Mouse (Mus musculus): Measurements from ENCODE around the gene Sfi1.

The Sfi1 gene

DNA sequence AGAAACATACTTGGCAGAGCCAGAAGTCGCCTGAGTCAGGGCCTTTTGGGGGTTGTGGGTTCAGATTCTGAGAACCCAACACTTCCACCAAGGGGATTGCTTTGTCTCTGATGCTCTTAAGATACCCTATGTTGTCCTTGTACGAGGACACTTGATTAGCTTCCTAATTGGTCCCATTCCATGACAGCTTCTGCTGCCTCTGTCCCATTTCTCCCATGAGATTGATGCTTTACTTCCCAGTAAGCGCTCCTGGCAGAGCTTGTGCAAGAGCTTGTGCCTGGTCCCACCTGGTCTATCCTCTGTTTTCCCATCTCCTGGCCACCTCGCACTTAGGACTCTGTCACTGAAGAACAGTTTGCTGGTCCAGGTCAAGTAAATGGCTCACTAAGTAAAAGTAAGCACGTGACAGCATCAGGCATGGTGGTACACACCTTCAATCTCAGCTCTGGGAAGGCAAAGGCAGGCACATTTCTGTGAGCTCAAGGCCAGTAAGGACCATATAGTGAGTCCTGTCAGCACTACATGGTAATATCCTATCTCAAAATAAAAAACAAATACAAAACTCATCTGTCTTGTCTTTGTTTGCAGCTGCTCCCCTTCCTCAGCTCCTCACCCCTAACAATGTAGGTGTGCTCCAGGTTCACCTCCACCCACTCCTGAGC lies 30.9 kb downstream of the Sfi1 start:
- ChIA-PET POLR2A (interaction anchor here (0.5 to 24.5 kb wide), 26 partner anchors 9 to 104 kb away, joined by 3 to 5029 read pairs (median 6); partner anchors contain the start of genes Sfi1 (in 3 of the 4), Eif4enif1 (in 2 of the 4) and Drg1 (in 1 of the 4)), CTCF (interaction anchor here (0.6 to 24.4 kb wide), 35 partner anchors 9 to 36 kb away, joined by 3 to 718 read pairs (median 8); partner anchors contain the start of gene Sfi1 (in 4 of the 4))

GRCm38 (mm10) chr11:3161370-3161769 lies 31.9 kb downstream of the Sfi1 start:
- CTCF ChIA-PET = interaction anchor here (0.7 to 24.4 kb wide), 20 partner anchors 9 to 32 kb away, joined by 3 to 718 read pairs (median 14); partner anchors contain the start of gene Sfi1 (in 3 of the 4)
- POLR2A ChIA-PET = interaction anchor here (0.7 to 24.5 kb wide), 18 partner anchors 8 to 31 kb away, joined by 3 to 5029 read pairs (median 20); partner anchors contain the start of genes Sfi1 (in 2 of the 4) and Eif4enif1 (in 1 of the 4)

DNA sequence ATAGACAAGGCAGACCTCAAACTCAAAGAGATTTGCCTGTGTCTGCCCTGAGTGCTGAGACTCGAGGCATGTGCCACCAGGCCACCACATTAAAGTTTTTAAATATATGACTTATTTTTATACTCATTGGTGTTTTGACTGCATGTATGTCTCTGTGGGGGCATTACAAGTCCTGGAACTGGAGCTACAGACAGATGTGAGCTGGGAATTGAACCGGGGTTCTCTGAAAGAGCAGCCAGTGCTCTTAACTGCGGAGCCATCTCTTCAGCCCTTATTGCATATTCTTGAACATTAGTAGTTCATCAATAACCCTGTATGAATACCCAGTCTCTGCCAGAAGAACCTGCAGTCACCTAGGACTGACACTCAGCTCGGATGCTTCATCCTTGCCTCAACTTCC lies 34.5 kb downstream of the Sfi1 start:
- CTCF ChIA-PET = interaction anchor here (0.6 to 24.4 kb wide), 30 partner anchors 7 to 37 kb away, joined by 3 to 718 read pairs (median 9); partner anchors contain the start of gene Sfi1 (in 4 of the 4)
- POLR2A ChIA-PET = interaction anchor here (0.8 to 24.5 kb wide), 23 partner anchors 8 to 35 kb away, joined by 3 to 5029 read pairs (median 13); partner anchors contain the start of genes Sfi1 (in 4 of the 4) and Eif4enif1 (in 1 of the 4)

GRCm38 (mm10) chr11:3157996-3158395 lies 35.3 kb downstream of the Sfi1 start:
- ChIA-PET POLR2A (interaction anchor here (0.8 to 24.5 kb wide), 26 partner anchors 9 to 35 kb away, joined by 3 to 5029 read pairs (median 10); partner anchors contain the start of genes Sfi1 (in 4 of the 4) and Eif4enif1 (in 1 of the 4)), CTCF (interaction anchor here (0.6 to 24.4 kb wide), 34 partner anchors 8 to 39 kb away, joined by 3 to 718 read pairs (median 10); partner anchors contain the start of gene Sfi1 (in 4 of the 4))

DNA sequence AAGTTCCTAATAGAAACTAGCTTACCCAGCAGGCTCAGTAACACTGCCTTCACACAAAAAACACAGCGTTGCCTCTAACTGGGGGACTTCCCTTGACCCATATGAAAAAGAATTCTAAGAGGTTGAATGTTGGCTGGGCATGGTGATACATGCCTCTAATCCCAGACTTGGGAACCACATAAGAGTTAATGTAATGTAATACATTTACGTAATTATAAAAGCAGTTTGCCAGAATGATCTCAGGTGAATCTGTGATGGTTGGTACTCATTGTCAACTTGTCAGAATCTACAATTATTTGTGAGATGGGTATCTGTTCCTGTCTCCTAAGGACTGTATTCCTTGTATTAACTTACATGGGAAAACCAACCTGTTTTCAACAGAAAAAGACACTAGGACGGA lies 36.3 kb downstream of the Sfi1 start:
- CTCF ChIA-PET = interaction anchor here (0.7 to 24.4 kb wide), 33 partner anchors 8 to 37 kb away, joined by 3 to 718 read pairs (median 10); partner anchors contain the start of gene Sfi1 (in 4 of the 4)
- POLR2A ChIA-PET = interaction anchor here (0.7 to 24.5 kb wide), 26 partner anchors 10 to 42 kb away, joined by 3 to 5029 read pairs (median 8); partner anchors contain the start of genes Sfi1 (in 4 of the 4) and Eif4enif1 (in 1 of the 4)

DNA sequence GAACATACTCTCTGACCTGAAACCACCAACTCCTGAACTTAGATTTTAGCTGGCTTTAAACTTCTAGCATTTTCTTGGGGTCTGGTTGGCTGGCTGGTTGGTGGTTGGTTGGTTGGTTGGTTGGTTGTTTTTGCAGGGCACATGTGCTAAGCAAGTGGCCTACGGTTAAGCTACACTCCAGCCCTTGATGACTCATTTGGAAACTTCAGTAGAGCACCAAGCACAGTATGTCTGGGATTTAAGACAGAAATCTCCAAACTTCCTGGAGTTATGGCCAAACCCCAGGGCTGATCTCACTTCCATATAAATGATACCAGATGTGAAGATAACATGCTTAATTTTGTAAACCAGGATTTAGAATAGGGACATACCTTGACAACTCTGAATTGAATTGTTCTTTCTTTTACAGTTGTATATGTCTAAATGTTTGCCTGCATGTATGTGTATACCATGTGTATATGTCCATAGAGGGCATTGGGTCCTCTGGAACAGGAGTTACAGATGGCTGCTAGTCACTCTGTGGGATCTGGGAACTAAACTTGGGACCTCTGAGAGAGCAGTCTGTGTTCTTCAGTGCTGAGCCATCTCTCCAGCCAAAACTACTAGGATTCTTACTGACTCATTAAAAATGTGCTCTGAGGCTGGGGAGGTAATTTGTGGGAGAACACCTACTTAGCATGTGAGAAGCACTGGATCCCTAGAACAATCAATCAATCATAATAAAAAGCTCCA lies 39.4 kb downstream of the Sfi1 start:
- CTCF ChIA-PET = interaction anchor here (0.5 to 24.7 kb wide), 22 partner anchors 8 to 48 kb away, joined by 3 to 718 read pairs (median 7); partner anchors contain the start of gene Sfi1 (in 1 of the 4)
- POLR2A ChIA-PET = interaction anchor here (0.6 to 33.0 kb wide), 19 partner anchors 8 to 46 kb away, joined by 3 to 5029 read pairs (median 10); partner anchors contain the start of genes Sfi1 (in 4 of the 4) and Eif4enif1 (in 1 of the 4)

DNA sequence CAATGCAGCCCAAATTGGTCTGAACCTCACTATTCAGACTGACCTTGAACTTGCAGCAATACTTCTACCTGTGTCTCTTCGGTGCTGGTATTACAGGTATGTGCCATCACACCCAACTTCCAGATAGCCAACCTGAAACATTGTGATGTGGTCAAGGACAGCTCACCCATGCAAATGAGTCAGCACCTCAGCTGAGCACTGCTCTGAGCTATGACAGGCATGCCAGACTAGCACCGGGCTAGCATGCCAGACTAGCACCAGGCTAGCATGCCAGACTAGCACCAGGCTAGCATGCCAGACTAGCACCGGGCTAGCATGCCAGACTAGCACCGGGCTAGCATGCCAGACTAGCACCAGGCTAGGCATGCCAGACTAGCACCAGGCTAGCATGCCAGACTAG lies 41.9 kb downstream of the Sfi1 start:
- ChIA-PET CTCF (interaction anchor here (0.6 to 24.7 kb wide), 17 partner anchors 11 to 42 kb away, joined by 3 to 718 read pairs (median 12); partner anchors contain the start of gene Sfi1 (in 4 of the 4)), POLR2A (interaction anchor here (1.0 to 33.0 kb wide), 14 partner anchors 11 to 41 kb away, joined by 3 to 5029 read pairs (median 44); partner anchors contain the start of genes Sfi1 (in 2 of the 4) and Eif4enif1 (in 1 of the 4))

GRCm38 (mm10) chr11:3150677-3151003 lies 42.6 kb downstream of the Sfi1 start:
- CTCF ChIA-PET = interaction anchor here (0.6 to 24.7 kb wide), 21 partner anchors 9 to 50 kb away, joined by 3 to 718 read pairs (median 8); partner anchors contain the start of gene Sfi1 (in 4 of the 4)
- POLR2A ChIA-PET = interaction anchor here (0.6 to 33.0 kb wide), 16 partner anchors 11 to 255 kb away, joined by 3 to 5029 read pairs (median 11); partner anchors contain the start of genes Sfi1 (in 2 of the 4) and Eif4enif1 (in 1 of the 4)

DNA sequence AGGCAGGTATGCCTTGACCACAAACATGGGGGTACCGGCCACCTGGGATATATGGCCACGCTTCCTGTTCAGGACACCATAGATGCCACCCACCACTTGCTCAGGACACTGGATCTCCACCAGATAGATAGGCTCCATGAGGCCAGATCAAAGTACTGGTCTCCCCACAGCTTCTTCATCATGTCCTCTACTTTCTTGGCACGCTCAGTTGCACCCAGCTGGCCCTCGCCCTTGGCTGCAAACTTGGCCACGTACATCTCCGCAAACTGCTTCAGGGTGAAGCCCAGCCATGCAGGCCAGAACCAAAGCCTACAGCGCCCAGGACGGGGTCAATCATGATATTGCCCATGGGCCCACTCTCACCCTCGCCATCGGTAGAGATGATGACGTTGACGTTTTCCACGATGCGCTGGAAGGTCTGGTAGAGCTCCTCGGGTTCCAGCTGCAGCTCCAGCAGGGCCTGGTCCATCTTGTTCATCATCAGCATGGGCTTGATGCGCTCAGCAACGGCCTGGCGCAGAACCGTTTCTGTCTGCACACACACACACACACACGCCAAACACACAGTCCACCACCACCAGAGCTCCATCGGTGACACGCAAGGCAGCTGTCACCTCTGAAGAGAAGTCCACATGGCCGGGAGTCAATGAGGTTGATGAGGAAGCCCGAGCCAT lies 43.1 kb downstream of the Sfi1 start:
- POLR2A ChIA-PET = interaction anchor here (0.6 to 33.0 kb wide), 19 partner anchors 10 to 255 kb away, joined by 3 to 5029 read pairs (median 8); partner anchors contain the start of genes Sfi1 (in 3 of the 4) and Eif4enif1 (in 1 of the 4)

GRCm38 (mm10) chr11:3149471-3149870 lies 43.8 kb downstream of the Sfi1 start:
- ChIA-PET CTCF (interaction anchor here (0.7 to 24.7 kb wide), 29 partner anchors 8 to 49 kb away, joined by 3 to 718 read pairs (median 8); partner anchors contain the start of gene Sfi1 (in 3 of the 4)), POLR2A (interaction anchor here (0.7 to 33.0 kb wide), 16 partner anchors 9 to 44 kb away, joined by 3 to 5029 read pairs (median 43); partner anchors contain the start of genes Sfi1 (in 3 of the 4) and Eif4enif1 (in 1 of the 4))

More for the DNA sequence above, 43.1 kb downstream of the Sfi1 start:
- CTCF ChIA-PET = interaction anchor here (0.6 to 24.7 kb wide), 23 partner anchors 9 to 50 kb away, joined by 3 to 718 read pairs (median 7); partner anchors contain the start of gene Sfi1 (in 4 of the 4)

GRCm38 (mm10) chr11:3146806-3147205 lies 46.5 kb downstream of the Sfi1 start:
- ChIA-PET CTCF (interaction anchor here (0.7 to 24.7 kb wide), 38 partner anchors 8 to 49 kb away, joined by 3 to 718 read pairs (median 7); partner anchors contain the start of gene Sfi1 (in 4 of the 4)), POLR2A (interaction anchor here (0.8 to 33.0 kb wide), 24 partner anchors 2 to 47 kb away, joined by 3 to 5029 read pairs (median 9); partner anchors contain the start of genes Sfi1 (in 4 of the 4) and Eif4enif1 (in 1 of the 4))

DNA sequence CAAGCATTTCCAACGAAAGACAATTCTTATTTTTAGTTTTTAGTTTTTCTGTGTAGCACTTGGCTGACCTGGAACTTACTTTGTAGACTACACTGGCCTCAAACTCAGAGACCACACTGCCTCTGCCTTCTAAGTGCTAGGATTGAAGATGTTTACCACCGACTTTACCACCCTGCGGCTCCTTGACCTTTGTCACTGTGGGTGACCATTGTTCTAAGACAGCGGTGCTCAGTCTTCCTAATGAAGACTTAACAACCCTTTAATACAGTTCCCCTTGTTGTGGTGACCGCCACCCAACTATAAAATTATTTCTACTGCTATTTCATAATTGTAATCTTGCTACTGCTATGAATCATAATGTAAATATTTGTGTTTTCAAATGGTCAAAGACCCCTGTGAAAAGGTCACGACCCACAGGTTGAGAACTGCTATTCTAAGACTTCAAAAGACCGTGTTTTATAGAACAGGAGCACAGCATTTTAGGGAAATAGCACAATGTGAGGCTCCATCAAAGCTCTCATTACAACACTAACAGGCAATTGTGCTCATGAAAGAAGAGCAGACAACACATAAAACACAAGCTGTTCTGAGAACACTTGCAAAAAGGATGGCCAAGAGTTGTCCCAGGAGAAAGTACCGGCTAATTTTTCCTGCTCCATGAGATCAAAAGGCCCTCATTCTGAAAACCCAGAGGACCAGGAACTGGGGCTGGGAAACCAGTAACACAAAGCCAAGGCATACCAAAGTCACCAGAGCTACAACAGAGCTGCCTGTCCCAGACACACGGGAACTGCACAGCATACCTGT lies 47.7 kb downstream of the Sfi1 start:
- ChIA-PET POLR2A (interaction anchor here (0.6 to 33.0 kb wide), 37 partner anchors 0 to 121 kb away, joined by 3 to 5029 read pairs (median 6); partner anchors contain the start of genes Sfi1 (in 4 of the 4), Drg1 (in 1 of the 4) and Eif4enif1 (in 1 of the 4)), CTCF (interaction anchor here (0.5 to 24.7 kb wide), 47 partner anchors 8 to 50 kb away, joined by 3 to 718 read pairs (median 7); partner anchors contain the start of gene Sfi1 (in 4 of the 4))

- CTCF ChIA-PET = interaction anchor here (0.7 to 24.7 kb wide), 28 partner anchors 9 to 53 kb away, joined by 3 to 718 read pairs (median 5); partner anchors contain the start of gene Sfi1 (in 4 of the 4)
Observed at GRCm38 (mm10) chr11:3143984-3144383, 49.3 kb downstream of the Sfi1 start.

DNA sequence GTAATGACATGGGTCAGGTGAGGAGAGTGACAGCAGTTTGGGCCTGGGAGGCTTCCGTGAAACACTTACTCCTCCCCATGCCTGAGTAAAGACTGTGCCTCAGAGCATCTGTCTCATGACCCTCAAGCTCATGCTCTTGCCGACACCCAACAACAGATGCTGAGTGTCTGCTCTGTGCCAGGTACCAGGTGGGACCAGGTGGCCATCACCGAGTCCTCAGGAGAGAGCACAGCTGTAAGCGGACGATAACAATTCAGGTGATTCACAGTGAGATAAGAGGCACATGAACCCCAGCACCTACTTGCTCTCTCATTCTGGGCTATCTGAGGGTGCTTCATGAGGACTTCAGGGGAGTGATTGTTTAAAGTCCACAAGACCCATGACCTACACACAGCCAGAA lies 50.9 kb downstream of the Sfi1 start:
- CTCF ChIA-PET = interaction anchor here (0.7 to 24.7 kb wide), 12 partner anchors 7 to 54 kb away, joined by 3 to 718 read pairs (median 6); partner anchors contain the start of gene Sfi1 (in 3 of the 4)
- POLR2A ChIA-PET = interaction anchor here in 2 of 4 experiments (1.0 to 33.0 kb wide), 11 partner anchors 2 to 190 kb away, joined by 3 to 5029 read pairs (median 808); partner anchors contain the start of genes Sfi1 (in 2 of the 2) and Eif4enif1 (in 1 of the 2)

More at GRCm38 (mm10) chr11:3143984-3144383, 49.3 kb downstream of the Sfi1 start:
- POLR2A ChIA-PET = interaction anchor here (0.7 to 33.0 kb wide), 29 partner anchors 0 to 226 kb away, joined by 3 to 5029 read pairs (median 6); partner anchors contain the start of genes Sfi1 (in 4 of the 4), Drg1 (in 1 of the 4) and Eif4enif1 (in 1 of the 4)

DNA sequence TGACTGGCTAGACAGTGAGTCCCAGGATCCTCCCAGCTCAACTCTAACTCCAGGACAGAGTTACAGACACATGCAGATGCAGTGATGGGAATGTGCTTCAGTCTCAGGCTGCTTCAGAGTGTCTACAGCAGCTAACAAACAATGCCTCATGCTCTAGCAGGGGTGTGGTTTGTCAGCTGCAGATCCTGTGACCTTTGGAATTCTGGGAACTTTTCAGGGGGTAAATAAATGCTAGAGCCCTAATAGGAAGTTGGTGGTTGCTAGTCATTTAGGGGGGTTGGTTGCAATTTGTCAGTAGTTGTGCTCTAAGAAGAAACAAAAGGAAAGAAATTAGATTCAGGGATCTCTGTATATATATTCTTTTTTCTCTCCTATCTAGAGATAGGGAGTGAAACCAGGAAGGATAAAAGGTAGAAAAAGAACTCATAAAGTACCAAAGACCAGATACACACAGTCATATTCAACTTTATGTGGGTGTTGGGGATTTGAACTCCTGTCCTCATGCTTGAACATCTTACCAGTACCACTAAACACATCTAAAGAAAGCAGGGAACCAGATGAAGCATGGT lies 52.2 kb downstream of the Sfi1 start:
- CTCF ChIA-PET = interaction anchor here in 3 of 4 experiments (1.0 to 24.7 kb wide), 5 partner anchors 11 to 52 kb away, joined by 3 to 718 read pairs (median 4); partner anchors contain the start of gene Sfi1 (in 1 of the 3)
- POLR2A ChIA-PET = interaction anchor here in 3 of 4 experiments (0.9 to 33.0 kb wide), 9 partner anchors 3 to 152 kb away, joined by 3 to 5029 read pairs (median 1189); partner anchors contain the start of genes Eif4enif1 (in 1 of the 3) and Sfi1 (in 1 of the 3)
